Mouse (Mus musculus): ENCODE results near the gene Wdsub1.

DNA sequence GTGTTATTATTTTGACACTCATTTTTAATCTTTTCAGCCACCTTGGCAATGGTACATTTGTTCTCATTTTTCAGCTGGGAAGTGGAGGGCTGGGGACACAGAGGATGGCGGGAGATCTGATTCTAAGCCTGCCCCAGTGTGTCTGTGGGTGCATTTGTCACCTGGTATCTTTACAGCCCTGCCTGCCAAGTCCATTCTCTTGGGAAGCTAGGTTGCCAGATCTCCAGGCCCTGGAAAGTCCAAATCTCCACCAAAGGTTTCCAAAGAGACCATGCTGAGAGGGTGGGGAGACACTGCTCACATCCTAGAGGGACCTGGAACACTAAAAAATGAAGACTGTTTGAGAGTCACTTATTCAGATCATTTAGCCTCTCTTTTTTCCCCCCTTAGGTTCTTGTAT lies 71.1 kb downstream of the Wdsub1 start:
- TF ChIP-seq FLI1 (IDR thresholded peaks at IDR 0.05; ENCODE audit: low read length) (no peak), GATA1 (IDR thresholded peaks at IDR 0.05; ENCODE audit: borderline replicate concordance, low read length) (no peak)
